14 mouse cellular contexts compared by ENCODE assay signal in the genomic region with DNA sequence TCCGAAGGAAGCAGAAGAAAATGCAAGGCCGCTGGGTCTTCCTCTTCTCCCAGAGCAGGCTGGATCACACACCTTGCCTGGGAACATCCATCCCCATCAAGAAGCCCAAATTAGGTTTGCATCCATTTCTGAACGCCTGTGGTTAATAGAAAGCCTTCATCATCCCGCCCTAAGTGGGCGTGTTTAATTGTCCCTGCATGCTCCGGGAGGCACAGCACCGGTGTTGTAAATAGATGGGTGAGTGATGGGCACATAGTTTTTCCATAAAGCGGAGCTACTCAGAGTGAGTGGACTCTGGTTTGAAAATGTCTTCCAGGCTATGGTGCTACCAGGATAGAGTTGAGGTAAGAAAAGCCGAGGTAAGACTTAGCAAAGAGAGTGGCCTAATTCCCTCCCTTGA. TPM values are rescaled to one million over a fixed set of nuclear protein-coding genes. Genes with fewer than 3 reads are reported as not detected.
DNase-seq lines count a peak whose midpoint lies in the region; ATAC-seq and TF ChIP-seq lines count a peak whose summit lies in the region.
"Had no signal": no experiment of that assay in that cellular context is flagged by ENCODE, and none has a peak within 500 bp of the region (broad histone marks: within the 10 kb centered on the region; RNA-seq: fewer than 3 reads in every experiment).

No protein-coding gene starts in this region.

- no peaks in the 10 kb centered on the region for H3K36me3 ChIP-seq in ES-Bruce4 (ENCODE audit: control insufficient read depth, insufficient read depth, low read length, poor library complexity, severe bottlenecking)
- no peaks in the 10 kb centered on the region for H3K36me3 ChIP-seq in forebrain, embryonic 13.5 days (ENCODE audit: poor library complexity, severe bottlenecking)
- H3K36me3 ChIP-seq in limb, embryonic 13.5 days = no peaks in the 10 kb centered on the region
- H3K36me3 ChIP-seq in intestine, postnatal 0 days (ENCODE audit: control insufficient read depth, insufficient read depth) = no peaks in the 10 kb centered on the region

- H3K27me3 ChIP-seq in ES-Bruce4 (ENCODE audit: control insufficient read depth, insufficient read depth, low read length, poor library complexity, severe bottlenecking) = peaks cover 16% of the 10 kb centered on the region
- H3K27me3 ChIP-seq in forebrain, embryonic 13.5 days = peaks cover 73% of the 10 kb centered on the region
- H3K27me3 ChIP-seq in limb, embryonic 13.5 days = peaks cover 93% of the 10 kb centered on the region
- peaks cover 69% of the 10 kb centered on the region for H3K27me3 ChIP-seq in intestine, postnatal 0 days (replicated peaks; ENCODE audit: control insufficient read depth, insufficient read depth, low read length)

- ATAC-seq in forebrain, embryonic 13.5 days = 0 out of 2 replicates have a peak, but pooled peaks have one; percentile 9
- ATAC-seq in limb, embryonic 13.5 days (ENCODE audit: low FRiP score, low read depth) = no peak
- ATAC-seq in intestine, postnatal 0 days = no peak
- no peak for ATAC-seq in megakaryocyte-erythroid progenitor cell, adult 5-6 weeks (replicated peaks; ENCODE audit: low FRiP score, low TSS enrichment, poor library complexity, severe bottlenecking)
- ATAC-seq: inflammation-experienced regulatory T-cells, adult 6 months had no signal

- no peaks in the 10 kb centered on the region for H3K4me1 ChIP-seq in ES-Bruce4 (ENCODE audit: control insufficient read depth, insufficient read depth, low read length)
- peaks cover 31% of the 10 kb centered on the region for H3K4me1 ChIP-seq in forebrain, embryonic 13.5 days
- peaks cover 9% of the 10 kb centered on the region; the same call in 1 of the 2 replicates for H3K4me1 ChIP-seq in limb, embryonic 13.5 days
- no peaks in the 10 kb centered on the region for H3K4me1 ChIP-seq in intestine, postnatal 0 days (replicated peaks; ENCODE audit: control insufficient read depth, insufficient read depth, low read length)

- no peak for TF ChIP-seq CTCF in ES-Bruce4 (IDR thresholded peaks at IDR 0.05; ENCODE audit: low read depth, low read length)
- TF ChIP-seq CTCF in intestine, postnatal 0 days (IDR thresholded peaks at IDR 0.05; ENCODE audit: low read depth) = no peak

- TF ChIP-seq POLR2A in ES-Bruce4 (IDR thresholded peaks at IDR 0.05; ENCODE audit: insufficient read depth, low read length) = no peak

- H3K4me3 ChIP-seq in ES-Bruce4 (ENCODE audit: low read depth, low read length) = 0 out of 2 replicates have a peak overlapping the region, but pooled peaks have one; percentile 65
- peak overlapping the region; percentile 19 for H3K4me3 ChIP-seq in forebrain, embryonic 13.5 days
- H3K4me3 ChIP-seq in limb, embryonic 13.5 days = no peak overlapping the region
- H3K4me3 ChIP-seq in intestine, postnatal 0 days (ENCODE audit: low read depth, low read length) = no peak overlapping the region

- H3K27ac ChIP-seq in ES-Bruce4 (ENCODE audit: insufficient read depth, low read length) = no peak overlapping the region
- no peak overlapping the region for H3K27ac ChIP-seq in forebrain, embryonic 13.5 days
- no peak overlapping the region for H3K27ac ChIP-seq in limb, embryonic 13.5 days
- no peak overlapping the region for H3K27ac ChIP-seq in intestine, postnatal 0 days (ENCODE audit: low read depth, low read length)

- peak; percentile 40 to 50 for DNase-seq in cerebellum, postnatal 10 days
- DNase-seq in cerebellum, postnatal 36 days = no peak
- no peak for DNase-seq in adrenal gland, adult (ENCODE audit: inconsistent age in 2 of 2, low spot score in 1 of 2)
- DNase-seq: spleen, adult 18-20 months; thymus, postnatal 4 days had no signal

- no peaks in the 10 kb centered on the region for H3K9me3 ChIP-seq in ES-Bruce4 (replicated peaks; ENCODE audit: control insufficient read depth, insufficient read depth, low read length, poor library complexity, severe bottlenecking)
- no peaks in the 10 kb centered on the region for H3K9me3 ChIP-seq in forebrain, embryonic 13.5 days (replicated peaks)
- no peaks in the 10 kb centered on the region for H3K9me3 ChIP-seq in limb, embryonic 13.5 days
- H3K9me3 ChIP-seq in intestine, postnatal 0 days (ENCODE audit: control insufficient read depth) = no peaks in the 10 kb centered on the region

- H3K4me2 ChIP-seq in forebrain, embryonic 13.5 days = peak overlapping the region; percentile 50
- H3K4me2 ChIP-seq in limb, embryonic 13.5 days (replicated peaks) = peak overlapping the region; percentile 45
- no peak overlapping the region for H3K4me2 ChIP-seq in intestine, postnatal 0 days (replicated peaks; ENCODE audit: low read depth)

- 13% methylated on average over 9 of the region's 9 CpGs for WGBS in forebrain, embryonic 13.5 days
- WGBS in limb, embryonic 13.5 days = 6% methylated on average over 9 of the region's 9 CpGs
- WGBS in intestine, postnatal 0 days = 4% methylated on average over 9 of the region's 9 CpGs

- peak overlapping the region; percentile 47 for H3K9ac ChIP-seq in ES-Bruce4 (ENCODE audit: low read depth, poor library complexity, severe bottlenecking)
- peak overlapping the region; percentile 26; the same call in 1 of the 2 replicates for H3K9ac ChIP-seq in forebrain, embryonic 13.5 days
- no peak overlapping the region for H3K9ac ChIP-seq in limb, embryonic 13.5 days
- no peak overlapping the region for H3K9ac ChIP-seq in intestine, postnatal 0 days (ENCODE audit: low read depth, low read length)

- no peak for TF ChIP-seq EP300 in ES-Bruce4 (IDR thresholded peaks at IDR 0.05; ENCODE audit: insufficient read depth, low read depth, low read length)

RNA-seq across cellular contexts. Expression of gene Pax6, which starts 9.3 kb away (rescaled TPM):
- 1.6 and 2.5 TPM in 2 replicates for polyA plus RNA-seq in ES-Bruce4 (2011; ENCODE audit: insufficient read depth, insufficient read length, low read depth, missing spikeins)
- polyA plus RNA-seq in forebrain, embryonic 13.5 days (2015; fragmentation: Nextera tagmentation; extraction: Ambion mirVana) = 87.1 and 92.7 TPM in 2 replicates
- 0.39 and 0.55 TPM in 2 replicates for polyA plus RNA-seq in limb, embryonic 13.5 days (2015; fragmentation: Nextera tagmentation; extraction: Ambion mirVana)
- polyA plus RNA-seq in intestine, postnatal 0 days (2015; fragmentation: Nextera tagmentation; extraction: Ambion mirVana) = 0.43 and 0.51 TPM in 2 replicates
- total RNA-seq in megakaryocyte-erythroid progenitor cell, adult 5-6 weeks (2014; fragmentation: Nextera tagmentation) = not detected in 2 replicates
- not detected in 2 replicates for total RNA-seq in megakaryocyte-erythroid progenitor cell, adult 5-6 weeks (2017)
- total RNA-seq: common myeloid progenitor, adult 5-6 weeks; gastrocnemius, adult 18-20 months; liver, adult 2 months had no signal
- polyA plus RNA-seq: liver, adult 2 months had no signal

Comparison
In these comparisons a context has a peak if more than half of its experiments do, and no peak if none do; other contexts are left out.
1. DNase-seq: peak in cerebellum, postnatal 10 days (2 of 2); none in cerebellum, postnatal 36 days (0 of 2) and adrenal gland, adult (0 of 2).
2. H3K4me3 ChIP-seq: peak in ES-Bruce4 (single experiment) and forebrain, embryonic 13.5 days (single experiment); none in limb, embryonic 13.5 days (single experiment) and intestine, postnatal 0 days (single experiment).
3. H3K9ac ChIP-seq: peak in ES-Bruce4 (single experiment) and forebrain, embryonic 13.5 days (single experiment); none in limb, embryonic 13.5 days (single experiment) and intestine, postnatal 0 days (single experiment).
4. RNA of gene Pax6, which starts 9.3 kb away (polyA plus RNA-seq): 87.1 to 92.7 TPM in forebrain, embryonic 13.5 days; 1.6 to 2.5 TPM in ES-Bruce4, 0.43 to 0.51 TPM in intestine, postnatal 0 days and 0.39 to 0.55 TPM in limb, embryonic 13.5 days; every median in the first group is over 10 times any median in the second.